Mouse (Mus musculus) embryonic fibroblast, embryonic 13.5 days (primary cell): Measurements from ENCODE around the gene Nup93. TPM values are rescaled to one million over a fixed set of nuclear protein-coding genes. Genes with fewer than 3 reads are reported as not detected.

Source experiments
- H3K27ac ChIP-seq: 2 replicates; pipeline ENCODE4 v1.5.1; 2012; ENCODE audit warnings: low read length, control low read depth, inconsistent platforms; ENCODE audit not compliant: insufficient read depth
- H3K4me1 ChIP-seq: 2 replicates; pipeline ENCODE4 v1.6.1; 2011; ENCODE audit warnings: low read length; ENCODE audit not compliant: control insufficient read depth, insufficient read depth
- H3K4me3 ChIP-seq: 2 replicates; pipeline ENCODE4 v1.5.1; 2011; ENCODE audit warnings: mild to moderate bottlenecking, control low read depth, low read length; ENCODE audit not compliant: insufficient read depth
- CTCF ChIP-seq: IDR thresholded peaks from 2 replicates; pipeline ENCODE4 v1.5.1; 2011; ENCODE audit warnings: mild to moderate bottlenecking, control low read depth, low read length, moderate library complexity, borderline replicate concordance; ENCODE audit not compliant: insufficient read depth
- POLR2A ChIP-seq: IDR thresholded peaks from 2 replicates; pipeline ENCODE4 v1.6.1; 2011; ENCODE audit warnings: low read depth, mild to moderate bottlenecking, control low read depth, low read length, moderate library complexity
- polyA plus RNA-seq: library from polyadenylated mRNA; stranded (reverse); fragments of >200 nt; gene quantifications from 2 replicates; pipeline ENCODE4 v1.2.4, GENCODE M21; 2011; ENCODE audit warnings: low read depth; ENCODE audit not compliant: missing spikeins, insufficient read length

The Nup93 gene
- polyA plus RNA-seq, 1 experiment, result 65.0 TPM

DNA sequence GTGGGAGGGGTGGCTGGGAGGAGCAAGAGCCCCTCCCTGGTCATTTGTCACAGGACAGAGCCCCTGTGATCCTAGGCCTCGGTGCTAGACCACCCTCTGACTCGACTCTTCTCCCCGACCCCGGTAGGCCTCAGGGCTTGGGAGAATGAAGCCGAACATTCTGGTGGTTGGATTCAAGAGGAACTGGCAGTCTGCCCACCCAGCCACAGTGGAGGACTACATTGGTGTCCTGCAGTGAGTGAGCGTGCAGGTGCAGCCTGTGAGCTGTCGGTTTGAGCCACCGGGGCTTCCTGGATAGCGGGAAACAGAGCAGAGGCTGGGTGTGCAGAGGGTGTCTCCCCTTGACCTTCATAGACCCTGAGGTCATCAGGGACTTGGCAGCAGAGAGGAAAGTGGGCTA is 134.1 kb downstream of the Nup93 start:
- no peak overlapping the region for H3K27ac ChIP-seq
- no peaks in the 10 kb centered on the region for H3K4me1 ChIP-seq
- no peak for TF ChIP-seq CTCF
- TF ChIP-seq POLR2A, result no peak
- H3K4me3 ChIP-seq, result no peak overlapping the region

DNA sequence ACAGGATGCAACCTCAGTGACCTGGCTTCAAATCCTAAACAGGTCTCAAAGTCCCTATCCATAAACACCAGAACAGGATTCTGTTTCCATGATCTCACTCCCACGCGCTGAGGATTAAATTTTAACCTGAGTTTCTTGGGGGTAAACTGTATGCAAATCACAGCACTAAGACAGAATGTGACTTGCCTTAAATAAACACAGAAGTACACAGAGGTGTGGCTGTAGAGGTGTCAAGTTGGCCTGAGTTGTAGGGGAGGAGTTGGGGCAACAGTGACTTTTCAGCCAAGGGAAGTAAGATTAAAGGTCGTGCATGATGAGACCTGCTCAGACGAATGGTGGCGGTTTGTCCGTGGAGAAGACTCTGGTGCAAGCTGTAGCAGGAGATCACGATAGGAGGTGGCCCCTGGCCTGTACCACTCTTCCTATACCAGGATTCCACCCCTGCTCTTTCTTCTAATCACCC is 139.7 kb downstream of the Nup93 start:
- no peak overlapping the region for H3K4me3 ChIP-seq
- H3K27ac ChIP-seq, result no peak overlapping the region
- no peaks in the 10 kb centered on the region for H3K4me1 ChIP-seq
- TF ChIP-seq POLR2A, result no peak

DNA sequence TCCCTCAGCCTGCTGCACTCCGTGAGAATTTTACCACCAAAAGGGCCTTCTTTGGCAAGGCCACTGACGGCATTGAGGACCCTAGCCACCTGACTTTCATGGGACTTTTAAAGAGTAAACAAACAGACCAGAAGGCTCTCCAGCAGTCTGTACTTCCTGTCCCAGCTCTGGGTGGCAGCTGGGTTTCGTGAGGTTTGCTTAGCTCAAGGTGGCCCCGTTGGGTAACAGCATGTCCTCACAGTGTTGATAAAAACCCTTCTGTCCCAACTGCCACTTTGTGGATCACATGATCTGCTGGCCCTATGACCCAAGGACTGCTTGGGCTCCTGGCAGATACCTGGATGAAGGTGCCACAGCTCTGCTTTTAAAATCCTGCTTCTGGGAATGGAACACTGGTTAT is 140.2 kb downstream of the Nup93 start:
- Histone ChIP-seq H3K4me1 (no peaks in the 10 kb centered on the region), H3K4me3 (no peak overlapping the region), H3K27ac (no peak overlapping the region)
- TF ChIP-seq POLR2A (no peak), CTCF (no peak)

DNA sequence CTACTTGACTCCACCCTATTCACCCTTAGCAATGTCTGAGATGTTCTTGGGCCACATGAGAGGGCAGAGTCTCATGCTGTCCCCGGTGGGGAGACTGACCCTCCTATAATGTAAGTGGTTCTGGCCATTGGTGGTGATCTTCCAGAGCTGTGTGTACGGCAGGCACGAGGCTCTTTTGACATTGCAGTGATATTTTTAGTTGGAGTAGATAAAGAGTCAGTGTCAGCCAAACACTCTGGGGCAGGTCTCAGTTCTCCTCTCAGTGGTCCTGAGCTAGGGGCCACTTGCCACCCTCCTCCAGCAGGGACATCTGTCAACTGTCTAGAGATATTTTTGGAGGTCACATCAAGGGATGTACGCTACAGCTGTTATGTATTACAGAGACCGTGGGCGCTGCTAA is 142.9 kb downstream of the Nup93 start:
- Histone ChIP-seq H3K4me1 (no peaks in the 10 kb centered on the region), H3K4me3 (no peak overlapping the region), H3K27ac (no peak overlapping the region)
- TF ChIP-seq POLR2A, result no peak
- no peak for TF ChIP-seq CTCF

DNA sequence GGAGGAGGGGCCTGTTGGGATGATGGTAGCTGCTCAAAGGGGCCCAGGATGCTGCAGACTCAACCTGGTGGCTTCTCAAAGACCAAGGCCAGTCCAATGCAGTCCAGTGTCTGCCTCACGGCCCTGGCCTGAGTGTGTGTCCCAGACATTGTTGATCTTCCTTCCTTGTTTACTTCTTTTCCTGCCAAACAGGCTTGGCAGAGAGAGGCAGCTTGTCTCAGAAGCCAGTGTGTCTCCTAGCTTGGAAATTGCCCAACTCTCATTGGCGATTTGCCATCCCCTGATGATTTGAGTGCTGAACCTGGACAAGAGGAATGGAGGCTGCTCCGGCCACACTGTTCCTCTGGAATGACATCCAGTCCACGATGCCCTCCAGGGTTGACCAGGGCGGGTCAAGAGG is 144.2 kb downstream of the Nup93 start:
- no peak overlapping the region for H3K4me3 ChIP-seq
- TF ChIP-seq CTCF (no peak), POLR2A (no peak)
- no peaks in the 10 kb centered on the region for H3K4me1 ChIP-seq
- H3K27ac ChIP-seq, result no peak overlapping the region

DNA sequence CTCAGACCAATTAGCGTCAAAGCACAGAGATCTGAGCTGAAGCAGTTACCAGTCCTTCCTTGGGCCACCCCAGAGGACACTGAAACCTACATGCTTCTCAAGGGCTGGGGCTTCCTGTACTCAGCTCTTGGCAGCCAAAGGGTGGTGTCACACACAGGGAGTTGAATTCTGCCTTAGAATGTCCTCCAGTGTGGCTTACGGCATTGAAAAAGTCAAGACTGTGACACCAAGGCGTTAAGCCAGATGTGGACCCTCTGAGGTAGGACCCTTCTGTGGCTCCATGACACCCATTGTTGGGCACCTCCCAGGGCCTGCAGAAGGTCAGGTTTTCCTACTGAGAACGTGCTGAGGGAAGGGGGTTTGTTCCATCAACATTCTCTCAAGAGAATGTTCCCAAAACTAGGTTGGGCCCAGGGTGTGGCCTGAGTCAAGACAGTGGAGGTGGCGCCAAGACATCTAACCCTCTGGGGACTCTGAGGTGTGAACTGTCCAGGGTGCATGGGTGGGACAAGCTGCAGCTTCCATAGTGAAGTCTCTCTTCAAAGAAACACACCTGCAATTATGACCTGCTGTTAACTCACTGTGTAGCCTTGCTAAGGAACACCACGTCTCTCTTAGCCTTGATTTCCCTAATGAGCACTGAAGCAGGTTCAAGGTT is 147.5 kb downstream of the Nup93 start:
- no peak overlapping the region for H3K27ac ChIP-seq
- H3K4me3 ChIP-seq, result no peak overlapping the region
- TF ChIP-seq POLR2A (no peak), CTCF (no peak)
- no peaks in the 10 kb centered on the region for H3K4me1 ChIP-seq

DNA sequence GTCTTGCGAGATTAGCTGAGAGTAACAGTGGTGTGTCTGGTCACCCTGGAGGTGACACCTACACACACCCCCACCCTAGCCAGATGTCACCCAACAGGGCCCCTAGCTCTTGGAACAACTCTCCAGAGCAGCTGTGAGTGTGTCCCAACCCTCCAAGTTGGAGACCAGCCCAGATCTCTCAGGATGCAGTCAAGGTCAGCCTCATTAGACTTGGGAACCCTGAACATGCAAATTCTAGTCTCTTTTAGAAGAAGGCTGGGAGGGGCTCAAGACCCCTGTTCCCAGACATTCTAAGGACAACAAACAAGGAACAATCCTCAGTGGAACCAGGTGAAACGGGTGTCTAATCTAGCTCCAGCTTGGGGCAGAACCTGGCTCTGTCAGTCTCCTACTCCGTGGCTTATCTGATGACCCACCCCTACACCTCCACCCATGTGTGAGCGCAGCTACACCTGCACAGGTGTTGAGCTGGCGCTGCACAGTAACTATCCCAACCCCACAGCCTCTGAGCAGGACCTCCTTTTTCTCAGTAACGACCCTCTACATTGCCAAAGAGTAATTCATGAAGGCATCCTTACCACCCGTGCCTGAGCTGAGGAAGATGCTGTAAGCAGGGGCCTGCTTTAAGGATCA is 148.4 kb downstream of the Nup93 start:
- Histone ChIP-seq H3K4me1 (no peaks in the 10 kb centered on the region), H3K4me3 (no peak overlapping the region), H3K27ac (no peak overlapping the region)
- TF ChIP-seq CTCF, result no peak
- no peak for TF ChIP-seq POLR2A

DNA sequence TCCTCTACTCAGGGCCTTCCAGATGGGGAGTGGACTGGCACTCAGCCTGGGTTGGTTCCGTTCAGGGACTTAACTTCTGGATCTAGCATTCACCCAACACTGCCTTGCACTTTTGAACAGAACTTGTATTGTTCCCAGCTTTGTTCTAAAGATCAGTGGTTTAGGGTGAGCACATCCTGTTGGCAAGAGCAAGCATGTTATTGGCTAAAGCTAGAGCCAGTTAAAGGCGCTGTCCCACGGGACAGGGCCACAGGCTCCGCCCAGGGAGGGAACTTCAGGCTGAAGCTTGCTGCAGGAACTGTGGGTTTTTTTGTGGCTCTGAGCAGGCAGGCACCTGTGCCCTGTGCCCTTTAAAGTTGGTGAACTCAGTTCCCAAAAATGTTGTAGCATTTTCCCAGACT is 148.9 kb downstream of the Nup93 start:
- Histone ChIP-seq H3K4me3 (no peak overlapping the region), H3K27ac (no peak overlapping the region), H3K4me1 (no peaks in the 10 kb centered on the region)
- TF ChIP-seq CTCF (no peak), POLR2A (no peak)

DNA sequence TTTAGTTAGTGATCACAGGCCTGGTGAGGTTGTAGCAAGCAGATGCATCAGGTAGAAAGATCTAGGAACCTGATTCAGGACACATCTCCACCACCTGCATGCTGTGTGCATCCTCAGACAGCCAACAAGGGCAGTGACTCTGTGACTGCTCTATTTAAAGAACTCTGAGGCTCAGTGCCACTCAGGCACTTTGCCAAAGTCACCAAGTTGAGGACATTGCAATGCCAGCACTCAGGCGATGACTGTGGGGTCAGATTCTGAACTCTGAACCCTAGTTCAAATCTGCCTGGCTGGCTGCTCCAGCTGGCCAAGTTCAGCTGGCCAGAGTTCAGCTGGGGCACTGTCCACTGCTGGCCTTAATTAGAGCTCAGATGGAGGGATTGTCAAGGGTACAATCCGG is 149.5 kb downstream of the Nup93 start:
- H3K4me1 ChIP-seq, result no peaks in the 10 kb centered on the region
- no peak overlapping the region for H3K27ac ChIP-seq
- TF ChIP-seq POLR2A (no peak), CTCF (no peak)
- H3K4me3 ChIP-seq, result no peak overlapping the region

DNA sequence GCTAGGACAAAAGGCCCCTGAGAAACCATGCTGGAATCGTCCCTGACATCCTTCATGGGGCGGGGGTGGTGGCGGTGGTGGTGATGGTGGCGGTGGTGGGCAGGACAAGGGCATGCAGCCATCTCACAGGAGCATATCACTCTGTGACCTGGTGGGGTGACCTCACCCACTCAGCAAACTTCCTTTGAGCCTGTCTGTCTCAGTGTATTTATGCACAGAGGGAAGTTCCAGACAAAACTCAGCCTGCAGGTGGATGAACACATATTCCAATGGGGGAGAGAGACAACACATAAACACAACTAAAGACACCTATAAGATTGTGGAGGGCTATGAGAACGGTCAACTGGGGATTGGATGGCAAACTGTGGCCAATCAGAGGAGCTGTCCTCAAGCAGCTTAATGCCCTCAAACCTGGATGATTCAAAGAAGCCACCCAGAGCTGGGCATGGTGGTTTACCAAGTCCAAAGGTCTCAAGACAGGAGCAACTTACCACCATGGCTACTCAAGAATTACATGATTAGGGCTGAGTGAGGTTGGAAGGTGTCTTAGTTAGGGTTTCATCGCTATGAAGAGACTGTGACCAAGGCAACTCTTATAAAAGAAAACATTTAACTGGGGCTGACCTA is 150.4 kb downstream of the Nup93 start:
- H3K4me3 ChIP-seq, result no peak overlapping the region
- no peak overlapping the region for H3K27ac ChIP-seq
- TF ChIP-seq POLR2A (no peak), CTCF (no peak)
- no peaks in the 10 kb centered on the region for H3K4me1 ChIP-seq

DNA sequence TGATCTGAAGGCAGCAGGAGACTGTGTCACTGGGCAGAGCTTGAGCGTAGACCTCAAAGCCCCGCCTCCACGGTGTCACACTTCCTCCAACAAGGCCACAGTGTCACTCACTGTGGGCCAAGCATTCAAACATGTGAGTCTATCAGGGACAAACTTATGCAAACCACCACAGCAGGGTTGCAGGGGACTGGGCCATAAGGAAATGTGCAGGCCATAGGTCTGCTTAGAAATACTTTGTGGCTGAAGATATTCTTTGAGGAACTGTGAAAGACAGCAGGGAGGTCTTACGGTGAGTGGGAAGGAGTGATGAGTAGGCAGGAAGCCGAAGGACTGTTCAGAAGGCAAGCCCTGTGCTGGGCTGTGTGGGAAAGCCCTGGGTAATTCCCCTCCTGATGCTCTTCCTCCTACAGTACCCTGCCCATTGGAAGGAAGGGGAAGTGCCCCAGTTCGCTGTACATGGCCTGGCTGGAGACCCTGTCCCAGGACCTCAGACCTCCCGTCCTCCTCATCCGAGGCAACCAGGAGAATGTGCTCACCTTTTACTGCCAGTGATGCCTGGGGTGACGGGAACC is 151.1 kb downstream of the Nup93 start:
- no peak for TF ChIP-seq POLR2A
- TF ChIP-seq CTCF, result no peak
- H3K27ac ChIP-seq, result no peak overlapping the region
- no peak overlapping the region for H3K4me3 ChIP-seq
- H3K4me1 ChIP-seq, result no peaks in the 10 kb centered on the region

Other genes with a start within 250 kb of the Nup93 start
- 91.0 and 96.3 TPM in 2 replicates for gene Amfr, start 201.7 kb upstream of the Nup93 start, polyA plus RNA-seq
- gene Nudt21, start 177.5 kb upstream of the Nup93 start, polyA plus RNA-seq, result 108 and 120 TPM in 2 replicates
- gene Ogfod1, start 177.4 kb upstream of the Nup93 start, polyA plus RNA-seq, result 23.1 and 27.8 TPM in 2 replicates
- gene Bbs2, start 115.6 kb upstream of the Nup93 start, polyA plus RNA-seq, result 4.7 and 8.7 TPM in 2 replicates
- not detected in 2 replicates for gene Mt4, start 77.4 kb upstream of the Nup93 start, polyA plus RNA-seq
- 3.3 TPM in 1 of 2 replicates, not detected in the other for gene Mt3, start 62.0 kb upstream of the Nup93 start, polyA plus RNA-seq
- 199 and 340 TPM in 2 replicates for gene Mt2, start 41.9 kb upstream of the Nup93 start, polyA plus RNA-seq
- 435 and 525 TPM in 2 replicates for gene Mt1, start 35.5 kb upstream of the Nup93 start, polyA plus RNA-seq
- gene Slc12a3, start 114.6 kb downstream of the Nup93 start, polyA plus RNA-seq, result 0.13 TPM in 1 of 2 replicates, not detected in the other
- gene Herpud1, start 171.9 kb downstream of the Nup93 start, polyA plus RNA-seq, result 93.3 and 103 TPM in 2 replicates
- 4.5 and 6.2 TPM in 2 replicates for gene Nlrc5, start 219.8 kb downstream of the Nup93 start, polyA plus RNA-seq